Mouse (Mus musculus): ENCODE data around the gene Mcat.

- TF ChIP-seq CTCF (IDR thresholded peaks at IDR 0.05) (no peak), EP300 (IDR thresholded peaks at IDR 0.05; ENCODE audit: insufficient read depth, low read depth, low read length) (no peak)
These were observed 17.6 kb downstream of the Mcat start for GRCm38 (mm10) chr15:83546029-83546428.

Data from heart, adult 2 months (tissue).